Mouse (Mus musculus): ENCODE data around the gene Pnp2. TPM values are rescaled to one million over a fixed set of nuclear protein-coding genes. Genes with fewer than 3 reads are reported as not detected.

The Pnp2 gene
- total and polyA plus RNA-seq, 3 experiments, result 0.65 to 1.7 TPM; not detected in 1

DNA sequence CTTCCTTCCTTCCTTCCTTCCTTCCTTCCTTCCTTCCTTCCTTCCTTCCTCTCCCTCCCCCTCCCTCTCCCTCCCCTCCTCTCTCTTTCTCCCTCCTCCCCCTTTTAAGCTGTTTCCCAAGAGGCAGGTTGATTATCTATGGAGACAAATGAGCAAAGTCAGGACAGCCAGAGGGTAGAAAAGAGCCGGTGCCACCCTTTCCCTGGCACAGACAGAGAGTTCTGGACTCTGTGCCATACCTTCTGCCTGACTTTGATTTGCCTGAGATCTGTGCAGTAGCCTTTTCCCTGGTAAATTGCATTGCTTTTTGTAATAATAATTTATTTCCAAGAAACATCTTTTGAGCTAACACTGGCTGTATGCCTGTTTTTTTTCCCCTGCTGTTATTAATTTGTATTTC, 13.2 kb downstream of the Pnp2 start:
- Histone ChIP-seq H3K4me1 (ENCODE audit: control insufficient read depth in 1 of 2, insufficient read depth in 2 of 2, low read length in 2 of 2) (no peaks in the 10 kb centered on the region), H3K9me3 (replicated peaks; ENCODE audit: insufficient read depth, low read length) (no peaks in the 10 kb centered on the region), H3K4me3 (ENCODE audit: control insufficient read depth in 1 of 2, insufficient read depth in 1 of 2, low read depth in 2 of 2, low read length in 2 of 2) (no peak overlapping the region), H3K27ac (ENCODE audit: control insufficient read depth, low read depth, low read length) (no peak overlapping the region), H3K36me3 (ENCODE audit: control insufficient read depth in 1 of 2, insufficient read depth in 2 of 2, low read length in 2 of 2) (no peaks in the 10 kb centered on the region), H3K27me3 (ENCODE audit: control insufficient read depth in 1 of 2, insufficient read depth in 2 of 2, low read length in 2 of 2) (no peaks in the 10 kb centered on the region), H3K79me2 (ENCODE audit: control insufficient read depth, insufficient read depth, low read length, poor library complexity) (no peaks in the 10 kb centered on the region), H3K9ac (ENCODE audit: control insufficient read depth, low read depth, low read length, poor library complexity, severe bottlenecking) (no peak overlapping the region)
- no peak for DNase-seq (ENCODE audit: low read depth, low spot score)
- no peak for TF ChIP-seq JUND (IDR thresholded peaks at IDR 0.05; ENCODE audit: low read depth, low read length)
- no peak for TF ChIP-seq SIN3A (IDR thresholded peaks at IDR 0.05; ENCODE audit: low read length)
- TF ChIP-seq KAT2A (conservative IDR thresholded peaks at IDR 0.05; ENCODE audit: low read depth, low read length), result no peak
- no peak for TF ChIP-seq CTCF (IDR thresholded peaks at IDR 0.05 in 2 of 3, conservative IDR thresholded peaks at IDR 0.05 in 1 of 3; ENCODE audit: control insufficient read depth in 1 of 3, insufficient read depth in 1 of 3, low read depth in 2 of 3, low read length in 3 of 3, poor library complexity in 1 of 3, severe bottlenecking in 1 of 3)
- TF ChIP-seq TAL1 (IDR thresholded peaks at IDR 0.05; ENCODE audit: low read length), result no peak
- no peak for TF ChIP-seq EP300 (IDR thresholded peaks at IDR 0.05; ENCODE audit: low read depth in 1 of 2, low read length in 2 of 2)

DNA sequence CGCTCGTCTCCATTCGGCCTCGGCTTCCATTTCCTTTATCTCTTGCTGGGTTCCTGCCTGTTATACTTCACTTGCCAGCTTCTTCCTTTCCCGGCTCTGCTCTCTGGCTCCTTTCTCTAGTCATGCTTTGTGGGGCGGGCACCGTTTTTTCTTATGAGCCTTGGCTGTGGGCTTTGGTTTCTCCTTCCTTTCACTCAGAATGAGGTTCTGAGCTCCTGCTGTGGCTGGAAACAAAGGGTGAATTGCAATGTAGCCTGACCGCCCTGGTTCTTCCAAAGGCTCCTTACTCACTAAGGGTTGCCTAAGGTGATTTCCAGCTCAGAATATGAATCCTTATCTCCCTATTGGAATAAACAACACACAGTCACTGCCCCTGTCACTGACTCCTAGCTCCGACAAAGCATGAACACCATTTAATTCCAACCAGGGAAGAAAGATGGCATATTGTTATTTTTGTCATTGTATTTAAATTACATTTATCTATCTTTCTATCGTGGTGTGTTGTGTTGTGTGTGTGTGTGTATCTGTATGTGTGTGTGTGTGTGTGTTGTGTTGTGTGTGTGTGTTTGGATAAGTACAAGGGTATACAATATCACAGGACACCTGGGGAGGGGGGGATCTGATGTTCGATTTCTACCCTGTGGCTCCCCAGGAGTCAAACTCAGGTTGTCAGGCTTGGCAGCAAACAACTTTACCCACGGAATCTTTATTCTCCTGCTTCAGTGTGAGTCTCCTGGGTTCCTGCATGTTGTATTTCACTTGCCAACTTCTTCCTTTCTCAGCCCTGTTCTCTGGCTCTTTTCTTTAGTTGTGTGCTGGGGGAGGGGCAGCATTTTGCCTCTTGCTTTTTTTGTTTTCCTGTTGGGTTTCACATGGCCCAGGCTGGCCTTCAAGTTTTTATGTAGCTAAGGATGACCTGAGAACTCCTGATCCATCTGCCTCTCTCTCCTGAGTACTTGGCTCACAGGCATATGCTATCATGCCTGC, 14.1 kb downstream of the Pnp2 start:
- no peak overlapping the region for H3K4me3 ChIP-seq (ENCODE audit: control insufficient read depth in 1 of 2, insufficient read depth in 1 of 2, low read depth in 2 of 2, low read length in 2 of 2)
- no peaks in the 10 kb centered on the region for H3K36me3 ChIP-seq (ENCODE audit: control insufficient read depth in 1 of 2, insufficient read depth in 2 of 2, low read length in 2 of 2)
- H3K9me3 ChIP-seq (replicated peaks; ENCODE audit: insufficient read depth, low read length), result no peaks in the 10 kb centered on the region
- TF ChIP-seq SIN3A (IDR thresholded peaks at IDR 0.05; ENCODE audit: low read length) (no peak), MXI1 (IDR thresholded peaks at IDR 0.05; ENCODE audit: low read depth, low read length) (no peak), USF2 (IDR thresholded peaks at IDR 0.05; ENCODE audit: borderline replicate concordance in 1 of 2, insufficient read depth in 1 of 2, low read depth in 1 of 2, low read length in 2 of 2) (no peak), ZNF384 (IDR thresholded peaks at IDR 0.05; ENCODE audit: low read depth, low read length) (no peak), POLR2AphosphoS2 (IDR thresholded peaks at IDR 0.05; ENCODE audit: low read length) (no peak), MYB (IDR thresholded peaks at IDR 0.05; ENCODE audit: low read depth, low read length) (no peak), BHLHE40 (IDR thresholded peaks at IDR 0.05; ENCODE audit: borderline replicate concordance, low read depth, low read length) (no peak), ETS1 (IDR thresholded peaks at IDR 0.05; ENCODE audit: low read depth, low read length) (no peak), GATA1 (IDR thresholded peaks at IDR 0.05; ENCODE audit: low read depth, low read length) (no peak), NRF1 (IDR thresholded peaks at IDR 0.05; ENCODE audit: insufficient read depth, low read depth, low read length, poor library complexity, severe bottlenecking) (no peak), MAZ (IDR thresholded peaks at IDR 0.05; ENCODE audit: low read depth, low read length) (no peak), ZKSCAN1 (IDR thresholded peaks at IDR 0.05; ENCODE audit: low read depth, low read length) (no peak), HCFC1 (IDR thresholded peaks at IDR 0.05; ENCODE audit: low read depth, low read length) (no peak), CHD2 (IDR thresholded peaks at IDR 0.05; ENCODE audit: low read length) (no peak), ZMIZ1 (IDR thresholded peaks at IDR 0.05; ENCODE audit: low read depth, low read length) (no peak), MAX (IDR thresholded peaks at IDR 0.05; ENCODE audit: low read length) (no peak), USF1 (IDR thresholded peaks at IDR 0.05; ENCODE audit: low read depth, low read length) (no peak)
- H3K79me2 ChIP-seq (ENCODE audit: control insufficient read depth, insufficient read depth, low read length, poor library complexity), result no peaks in the 10 kb centered on the region
- no peak overlapping the region for H3K9ac ChIP-seq (ENCODE audit: control insufficient read depth, low read depth, low read length, poor library complexity, severe bottlenecking)
- no peak for DNase-seq (ENCODE audit: low read depth, low spot score)
- no peaks in the 10 kb centered on the region for H3K27me3 ChIP-seq (ENCODE audit: control insufficient read depth in 1 of 2, insufficient read depth in 2 of 2, low read length in 2 of 2)
- H3K4me1 ChIP-seq (ENCODE audit: control insufficient read depth in 1 of 2, insufficient read depth in 2 of 2, low read length in 2 of 2), result no peaks in the 10 kb centered on the region
- H3K27ac ChIP-seq (ENCODE audit: control insufficient read depth, low read depth, low read length), result no peak overlapping the region
